Mouse (Mus musculus) hindbrain, embryonic 14.5 days (tissue): ENCODE data around the gene Crat. TPM values are rescaled to one million over a fixed set of nuclear protein-coding genes. Genes with fewer than 3 reads are reported as not detected.

Experiments used
- ATAC-seq: fragments of 200-750 bp; cut with Nextera tagmentation; 2 replicates; pipeline ENCODE4 v1.8.0; 2017; ENCODE audit warnings: moderate number of reproducible peaks, mild to moderate bottlenecking, moderate TSS enrichment, moderate library complexity; ENCODE audit not compliant: low FRiP score
- DNase-seq: peaks from one replicate; pipeline ENCODE4 v3.0.0-alpha.2; 2015; ENCODE audit warnings: low spot score
- H3K27ac ChIP-seq: fragments of 300-500 bp; sonication (generic); 2 replicates; pipeline ENCODE4 v1.5.1; 2014; ENCODE audit warnings: mild to moderate bottlenecking, moderate library complexity
- H3K27me3 ChIP-seq: fragments of 300-500 bp; sonication (generic); 2 replicates; pipeline ENCODE4 v1.6.1; 2014; ENCODE audit warnings: mild to moderate bottlenecking, low read length, mixed read lengths; ENCODE audit not compliant: control insufficient read depth, insufficient read depth
- H3K36me3 ChIP-seq: fragments of 300-500 bp; sonication (generic); replicated peaks from 2 replicates; pipeline ENCODE4 v1.6.1; 2014; ENCODE audit not compliant: control insufficient read depth, insufficient read depth
- H3K4me1 ChIP-seq: fragments of 300-500 bp; sonication (generic); replicated peaks from 2 replicates; pipeline ENCODE4 v1.6.1; 2014; ENCODE audit warnings: antibody characterized with exemption, low read length, mixed read lengths; ENCODE audit not compliant: control insufficient read depth, insufficient read depth
- H3K4me2 ChIP-seq: fragments of 300-500 bp; sonication (generic); replicated peaks from 2 replicates; pipeline ENCODE4 v1.6.1; 2014; ENCODE audit warnings: mild to moderate bottlenecking, moderate library complexity
- H3K4me3 ChIP-seq: fragments of 300-500 bp; sonication (generic); replicated peaks from 2 replicates; pipeline ENCODE4 v1.5.1; 2014; ENCODE audit warnings: mild to moderate bottlenecking, low read length
- H3K9ac ChIP-seq: fragments of 300-500 bp; sonication (generic); 2 replicates; pipeline ENCODE4 v1.6.1; 2014
- H3K9me3 ChIP-seq: fragments of 300-500 bp; sonication (generic); 2 replicates; pipeline ENCODE4 v1.6.1; 2016; ENCODE audit warnings: low read length; ENCODE audit not compliant: control insufficient read depth
- WGBS: fragments of 180-500 bp; shearing (Covaris S2); extraction: QIAGEN DNeasy Blood & Tissue Kit; methylation state at CpG from one replicate; pipeline ENCODE4 v1.1.7; 2014; 5-methylcytosine and 5-hydroxymethylcytosine counted together
- polyA plus RNA-seq: library from polyadenylated mRNA; unstranded; fragments of >200 nt; fragmentation: Nextera tagmentation; extraction: Ambion mirVana; gene quantifications from 2 replicates; pipeline ENCODE4 v1.2.1, GENCODE M21; 2014

Gene Crat
- polyA plus RNA-seq, 1 experiment from 2014 or later = 30.3 TPM

- Histone ChIP-seq H3K27ac (no peak overlapping the region), H3K4me3 (no peak overlapping the region), H3K36me3 (peaks cover 20% of the 10 kb centered on the region), H3K9me3 (no peaks in the 10 kb centered on the region), H3K27me3 (no peaks in the 10 kb centered on the region), H3K4me1 (no peaks in the 10 kb centered on the region; the same call in 1 of the 2 replicates), H3K4me2 (no peak overlapping the region), H3K9ac (no peak overlapping the region)
- DNase-seq (no peak), ATAC-seq (no peak)
- 87% methylated on average over 9 of the region's 9 CpGs for WGBS
Observed at GRCm38 (mm10) chr2:30386913-30387312, 28.7 kb downstream of the Crat start.

- H3K4me3 ChIP-seq = no peak overlapping the region
- H3K27ac ChIP-seq = no peak overlapping the region
- WGBS = 92% methylated on average over 4 of the region's 4 CpGs
- no peak overlapping the region for H3K9ac ChIP-seq
- H3K4me2 ChIP-seq = no peak overlapping the region
- peaks cover 33% of the 10 kb centered on the region for H3K36me3 ChIP-seq
- H3K27me3 ChIP-seq = no peaks in the 10 kb centered on the region
- DNase-seq = no peak
- H3K4me1 ChIP-seq = no peaks in the 10 kb centered on the region
- H3K9me3 ChIP-seq = no peaks in the 10 kb centered on the region
- ATAC-seq = no peak
Observed at GRCm38 (mm10) chr2:30385591-30385990, 30.0 kb downstream of the Crat start.

- Histone ChIP-seq H3K4me2 (no peak overlapping the region), H3K9ac (no peak overlapping the region), H3K27me3 (no peaks in the 10 kb centered on the region), H3K4me3 (no peak overlapping the region), H3K27ac (no peak overlapping the region), H3K4me1 (no peaks in the 10 kb centered on the region), H3K36me3 (peaks cover 41% of the 10 kb centered on the region), H3K9me3 (no peaks in the 10 kb centered on the region)
- 83% methylated on average over 5 of the region's 5 CpGs for WGBS
- DNase-seq (no peak), ATAC-seq (no peak)
Observed at GRCm38 (mm10) chr2:30384814-30385213, 30.8 kb downstream of the Crat start.

GRCm38 (mm10) chr2:30381377-30381725, 34.3 kb downstream of the Crat start:
- Histone ChIP-seq H3K36me3 (peaks cover 76% of the 10 kb centered on the region), H3K9me3 (no peaks in the 10 kb centered on the region), H3K27me3 (no peaks in the 10 kb centered on the region), H3K27ac (no peak overlapping the region), H3K4me1 (no peaks in the 10 kb centered on the region), H3K9ac (no peak overlapping the region), H3K4me2 (no peak overlapping the region), H3K4me3 (no peak overlapping the region)
- no peak for DNase-seq
- whole genome bisulfite sequencing = 99% methylated on average over 4 of the region's 4 CpGs
- ATAC-seq = no peak

- H3K36me3 ChIP-seq = peaks cover 79% of the 10 kb centered on the region
- no peak for ATAC-seq
- no peak overlapping the region for H3K27ac ChIP-seq
- DNase-seq = no peak
- no peaks in the 10 kb centered on the region for H3K9me3 ChIP-seq
- H3K4me1 ChIP-seq = no peaks in the 10 kb centered on the region
- H3K27me3 ChIP-seq = no peaks in the 10 kb centered on the region
- no peak overlapping the region for H3K4me2 ChIP-seq
- H3K9ac ChIP-seq = no peak overlapping the region
- 93% methylated on average over 10 of the region's 10 CpGs for WGBS
- no peak overlapping the region for H3K4me3 ChIP-seq
Observed at GRCm38 (mm10) chr2:30380564-30381376, 34.8 kb downstream of the Crat start.

- no peaks in the 10 kb centered on the region for H3K4me1 ChIP-seq
- H3K27me3 ChIP-seq = no peaks in the 10 kb centered on the region
- H3K27ac ChIP-seq = no peak overlapping the region
- H3K4me3 ChIP-seq = no peak overlapping the region
- H3K9me3 ChIP-seq = no peaks in the 10 kb centered on the region
- ATAC-seq (no peak), DNase-seq (no peak)
- WGBS = 93% methylated on average over 7 of the region's 7 CpGs
- H3K36me3 ChIP-seq = peaks cover 92% of the 10 kb centered on the region
- H3K4me2 ChIP-seq = no peak overlapping the region
- no peak overlapping the region for H3K9ac ChIP-seq
Observed at GRCm38 (mm10) chr2:30379307-30379706, 36.3 kb downstream of the Crat start.

GRCm38 (mm10) chr2:30377721-30378120, 37.9 kb downstream of the Crat start:
- Histone ChIP-seq H3K27ac (no peak overlapping the region), H3K9ac (no peak overlapping the region), H3K4me3 (no peak overlapping the region), H3K4me1 (no peaks in the 10 kb centered on the region), H3K4me2 (no peak overlapping the region), H3K9me3 (no peaks in the 10 kb centered on the region), H3K36me3 (peaks cover 98% of the 10 kb centered on the region), H3K27me3 (no peaks in the 10 kb centered on the region)
- WGBS = 87% methylated on average over 5 of the region's 5 CpGs
- ATAC-seq (no peak), DNase-seq (no peak)

GRCm38 (mm10) chr2:30375893-30376292, 39.7 kb downstream of the Crat start:
- H3K36me3 ChIP-seq = peaks cover 99% of the 10 kb centered on the region

GRCm38 (mm10) chr2:30372726-30373125, 42.9 kb downstream of the Crat start:
- H3K9ac ChIP-seq = no peak overlapping the region
- WGBS = 96% methylated on average over 5 of the region's 5 CpGs
- DNase-seq (no peak), ATAC-seq (no peak)
- no peak overlapping the region for H3K4me3 ChIP-seq
- H3K27ac ChIP-seq = no peak overlapping the region
- H3K4me1 ChIP-seq = no peaks in the 10 kb centered on the region
- H3K4me2 ChIP-seq = no peak overlapping the region
- H3K36me3 ChIP-seq = peaks cover 99% of the 10 kb centered on the region
- H3K9me3 ChIP-seq = no peaks in the 10 kb centered on the region
- no peaks in the 10 kb centered on the region for H3K27me3 ChIP-seq

More at GRCm38 (mm10) chr2:30375893-30376292, 39.7 kb downstream of the Crat start:
- Histone ChIP-seq H3K27me3 (no peaks in the 10 kb centered on the region), H3K4me2 (no peak overlapping the region), H3K4me1 (no peaks in the 10 kb centered on the region), H3K9me3 (no peaks in the 10 kb centered on the region), H3K9ac (no peak overlapping the region), H3K27ac (no peak overlapping the region), H3K4me3 (no peak overlapping the region)
- no peak for DNase-seq
- WGBS = 93% methylated on average over 10 of the region's 10 CpGs
- ATAC-seq = no peak
